Mouse (Mus musculus) erythroblast, embryonic 14.5 days (primary cell): ENCODE results near the gene Nkain4. TPM values are rescaled to one million over a fixed set of nuclear protein-coding genes. Genes with fewer than 3 reads are reported as not detected.

Experiments used
- H3K27me3 ChIP-seq: 2 replicates; pipeline ENCODE4 v1.6.1; 2012; ENCODE audit warnings: inconsistent platforms; ENCODE audit not compliant: control insufficient read depth
- H3K36me3 ChIP-seq: 2 replicates; pipeline ENCODE4 v1.6.1; 2012; ENCODE audit warnings: mild to moderate bottlenecking, inconsistent platforms; ENCODE audit not compliant: control insufficient read depth
- H3K4me1 ChIP-seq: 2 replicates; pipeline ENCODE4 v1.6.1; 2012; ENCODE audit warnings: inconsistent platforms; ENCODE audit not compliant: control insufficient read depth
- H3K4me3 ChIP-seq: replicated peaks from 2 replicates; pipeline ENCODE3; 2012; ENCODE audit warnings: moderate library complexity, mild to moderate bottlenecking, inconsistent platforms
- H3K9me3 ChIP-seq: 2 replicates; pipeline ENCODE4 v1.6.1; 2012; ENCODE audit warnings: low read length, inconsistent platforms, mixed read lengths; ENCODE audit not compliant: control insufficient read depth
- GATA1 ChIP-seq: IDR thresholded peaks from 2 replicates; pipeline ENCODE4 v1.6.1; 2012; ENCODE audit warnings: low read length, inconsistent platforms, mixed read lengths
- TAL1 ChIP-seq: IDR thresholded peaks from 3 replicates; pipeline ENCODE4 v1.6.1; 2012; ENCODE audit warnings: low read length, inconsistent platforms, mixed read lengths
- polyA plus RNA-seq: library from polyadenylated mRNA; stranded (reverse); fragments of >175 nt; gene quantifications from 2 replicates; pipeline ENCODE4 v1.2.3, GENCODE M21; 2012

The Nkain4 gene
- polyA plus RNA-seq, 1 experiment = not detected

GRCm38 (mm10) chr2:180891075-180891834 is 63.2 kb downstream of the Nkain4 start:
- TF ChIP-seq GATA1 = no peak
- TF ChIP-seq TAL1 = no peak
- Histone ChIP-seq H3K4me1 (peaks cover 4% of the 10 kb centered on the region), H3K9me3 (peaks cover 6% of the 10 kb centered on the region; the same call in 1 of the 2 replicates), H3K27me3 (peaks cover 88% of the 10 kb centered on the region), H3K4me3 (no peak overlapping the region), H3K36me3 (no peaks in the 10 kb centered on the region)

- Histone ChIP-seq H3K4me3 (no peak overlapping the region), H3K9me3 (peaks cover 6% of the 10 kb centered on the region; the same call in 1 of the 2 replicates), H3K4me1 (peaks cover 4% of the 10 kb centered on the region), H3K36me3 (no peaks in the 10 kb centered on the region), H3K27me3 (peaks cover 81% of the 10 kb centered on the region)
- TF ChIP-seq GATA1 (no peak), TAL1 (no peak)
These were observed 64.0 kb downstream of the Nkain4 start for GRCm38 (mm10) chr2:180890422-180891074.

GRCm38 (mm10) chr2:180889921-180890280 is 64.6 kb downstream of the Nkain4 start:
- Histone ChIP-seq H3K9me3 (peaks cover 6% of the 10 kb centered on the region; the same call in 1 of the 2 replicates), H3K4me1 (peaks cover 4% of the 10 kb centered on the region), H3K27me3 (peaks cover 74% of the 10 kb centered on the region), H3K4me3 (no peak overlapping the region), H3K36me3 (no peaks in the 10 kb centered on the region)
- TF ChIP-seq TAL1 (no peak), GATA1 (no peak)

DNA sequence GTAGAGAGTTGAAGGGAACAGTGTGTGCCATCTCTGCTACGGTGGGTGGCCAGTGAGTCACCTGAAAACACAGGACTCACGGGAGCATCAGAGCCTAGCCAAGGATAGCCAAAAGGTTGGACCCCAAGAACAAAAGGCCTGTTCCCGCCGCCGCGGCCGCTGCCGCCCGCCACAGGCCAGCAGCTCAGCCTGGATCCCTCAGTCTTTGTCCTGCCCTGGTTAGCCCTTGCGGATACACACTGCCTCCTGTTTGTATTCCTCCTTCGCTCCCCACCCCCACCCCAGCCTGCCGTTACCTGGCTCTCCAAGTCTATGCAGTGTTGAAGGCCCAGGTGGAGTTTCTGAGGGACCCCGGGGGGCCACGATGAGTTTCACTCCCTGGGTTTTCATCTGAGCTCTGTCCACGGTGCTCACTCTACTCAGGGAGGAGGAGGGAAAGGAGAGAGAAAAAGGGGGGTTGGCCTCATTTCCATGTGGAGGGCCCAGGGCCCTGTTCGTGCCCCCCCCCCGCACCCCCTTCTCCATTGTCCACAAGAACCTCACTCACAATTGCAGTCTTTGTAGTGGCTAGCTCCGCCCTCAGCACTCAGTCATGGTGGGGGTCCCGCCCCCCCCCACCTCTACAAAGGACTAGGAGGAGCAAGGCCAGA is 65.1 kb downstream of the Nkain4 start:
- H3K36me3 ChIP-seq = no peaks in the 10 kb centered on the region
- H3K4me1 ChIP-seq = peaks cover 4% of the 10 kb centered on the region
- TF ChIP-seq GATA1 = no peak
- TF ChIP-seq TAL1 = no peak
- peaks cover 69% of the 10 kb centered on the region for H3K27me3 ChIP-seq
- H3K4me3 ChIP-seq = no peak overlapping the region
- H3K9me3 ChIP-seq = peaks cover 5% of the 10 kb centered on the region; the same call in 1 of the 2 replicates

DNA sequence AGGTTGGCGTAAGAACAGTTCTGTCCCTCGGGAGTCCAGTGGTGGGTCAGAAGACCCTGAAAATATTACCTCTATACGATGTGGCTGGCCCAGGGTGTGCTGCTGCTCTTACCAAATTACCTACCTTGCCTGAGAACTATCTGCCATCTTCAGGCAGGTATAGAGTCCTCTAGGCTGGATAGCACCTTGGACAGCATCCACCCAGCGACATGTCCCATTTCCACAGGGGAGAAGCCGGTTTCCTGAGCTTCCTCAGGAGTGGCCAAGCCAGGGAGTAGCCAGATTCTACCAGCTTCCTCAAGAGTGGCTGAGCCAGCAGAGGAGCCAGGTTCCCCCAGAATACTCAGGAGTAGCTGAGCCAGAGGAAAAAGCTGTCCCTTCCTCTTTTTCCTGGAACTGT is 69.2 kb downstream of the Nkain4 start:
- Histone ChIP-seq H3K4me1 (no peaks in the 10 kb centered on the region), H3K4me3 (no peak overlapping the region), H3K27me3 (peaks cover 28% of the 10 kb centered on the region), H3K36me3 (no peaks in the 10 kb centered on the region), H3K9me3 (no peaks in the 10 kb centered on the region)
- TF ChIP-seq TAL1 = no peak
- TF ChIP-seq GATA1 = no peak

Other genes starting within 250 kb of the Nkain4 start
- gene Dido1, start 244.7 kb downstream of the Nkain4 start, polyA plus RNA-seq = 1.1 and 1.6 TPM in 2 replicates
- 4.3 and 5.4 TPM in 2 replicates for gene Gid8, start 244.6 kb downstream of the Nkain4 start, polyA plus RNA-seq
- gene Slc17a9, start 229.4 kb downstream of the Nkain4 start, polyA plus RNA-seq = 0.13 and 0.18 TPM in 2 replicates
- not detected in 2 replicates for gene Bhlhe23, start 177.8 kb downstream of the Nkain4 start, polyA plus RNA-seq
- gene Ythdf1, start 33.8 kb downstream of the Nkain4 start, polyA plus RNA-seq = 1.7 and 2.0 TPM in 2 replicates
- not detected in 2 replicates for gene Birc7, start 25.7 kb downstream of the Nkain4 start, polyA plus RNA-seq
- 2.5 and 2.9 TPM in 2 replicates for gene Arfgap1, start 12.5 kb upstream of the Nkain4 start, polyA plus RNA-seq
- 0.12 and 0.18 TPM in 2 replicates for gene Col20a1, start 31.8 kb upstream of the Nkain4 start, polyA plus RNA-seq
- not detected in 2 replicates for gene Chrna4, start 88.8 kb upstream of the Nkain4 start, polyA plus RNA-seq
- 0.01 and 0.04 TPM in 2 replicates for gene Kcnq2, start 180.6 kb upstream of the Nkain4 start, polyA plus RNA-seq
- not detected in 2 replicates for gene Eef1a2, start 202.3 kb upstream of the Nkain4 start, polyA plus RNA-seq
- gene Ppdpf, start 232.5 kb upstream of the Nkain4 start, polyA plus RNA-seq = 31.8 and 38.4 TPM in 2 replicates
- gene Ptk6, start 248.1 kb upstream of the Nkain4 start, polyA plus RNA-seq = not detected in 2 replicates